Mouse (Mus musculus) cerebral cortex, adult 2 months (tissue): Measurements from ENCODE around the gene Cfdp1.

Experiments used
- WGBS: fragments of 180-500 bp; shearing (Covaris S2); methylation state at CpG from one replicate; pipeline ENCODE4 v1.1.7; 2018; 5-methylcytosine and 5-hydroxymethylcytosine counted together

Cfdp1 gene

GRCm38 (mm10) chr8:111793324-111793917 lies 60.7 kb downstream of the Cfdp1 start:
- whole genome bisulfite sequencing: 68% methylated on average over 3 of the region's 3 CpGs

DNA sequence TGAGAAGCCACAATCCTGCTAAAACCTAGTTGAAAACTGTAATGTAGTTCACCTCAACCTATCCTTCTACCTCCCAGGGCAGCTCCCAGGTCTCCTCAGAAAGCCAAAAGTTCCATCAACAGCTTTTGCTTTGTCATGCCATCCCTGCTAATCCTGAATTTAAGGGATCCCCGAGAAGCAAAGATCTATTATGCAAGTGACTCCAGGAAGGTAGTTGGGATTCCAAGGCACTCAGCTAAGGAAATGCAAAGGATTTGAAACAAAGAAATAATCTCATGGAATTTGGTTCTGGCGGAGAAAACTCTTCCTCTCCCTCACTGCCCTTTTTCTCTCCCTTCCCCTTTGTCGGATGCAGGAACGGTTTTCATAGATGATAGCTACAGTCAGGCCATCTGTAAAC lies 64.9 kb downstream of the Cfdp1 start:
- WGBS: 82% methylated on average over 4 of the region's 4 CpGs

GRCm38 (mm10) chr8:111788497-111788896 lies 65.6 kb downstream of the Cfdp1 start:
- WGBS: 90% methylated on average over 3 of the region's 3 CpGs

GRCm38 (mm10) chr8:111788085-111788484 lies 66.0 kb downstream of the Cfdp1 start:
- 79% methylated on average over 5 of the region's 5 CpGs for WGBS

- 51% methylated on average over 4 of the region's 4 CpGs for WGBS
Measured at GRCm38 (mm10) chr8:111787683-111788082, 66.4 kb downstream of the Cfdp1 start.

DNA sequence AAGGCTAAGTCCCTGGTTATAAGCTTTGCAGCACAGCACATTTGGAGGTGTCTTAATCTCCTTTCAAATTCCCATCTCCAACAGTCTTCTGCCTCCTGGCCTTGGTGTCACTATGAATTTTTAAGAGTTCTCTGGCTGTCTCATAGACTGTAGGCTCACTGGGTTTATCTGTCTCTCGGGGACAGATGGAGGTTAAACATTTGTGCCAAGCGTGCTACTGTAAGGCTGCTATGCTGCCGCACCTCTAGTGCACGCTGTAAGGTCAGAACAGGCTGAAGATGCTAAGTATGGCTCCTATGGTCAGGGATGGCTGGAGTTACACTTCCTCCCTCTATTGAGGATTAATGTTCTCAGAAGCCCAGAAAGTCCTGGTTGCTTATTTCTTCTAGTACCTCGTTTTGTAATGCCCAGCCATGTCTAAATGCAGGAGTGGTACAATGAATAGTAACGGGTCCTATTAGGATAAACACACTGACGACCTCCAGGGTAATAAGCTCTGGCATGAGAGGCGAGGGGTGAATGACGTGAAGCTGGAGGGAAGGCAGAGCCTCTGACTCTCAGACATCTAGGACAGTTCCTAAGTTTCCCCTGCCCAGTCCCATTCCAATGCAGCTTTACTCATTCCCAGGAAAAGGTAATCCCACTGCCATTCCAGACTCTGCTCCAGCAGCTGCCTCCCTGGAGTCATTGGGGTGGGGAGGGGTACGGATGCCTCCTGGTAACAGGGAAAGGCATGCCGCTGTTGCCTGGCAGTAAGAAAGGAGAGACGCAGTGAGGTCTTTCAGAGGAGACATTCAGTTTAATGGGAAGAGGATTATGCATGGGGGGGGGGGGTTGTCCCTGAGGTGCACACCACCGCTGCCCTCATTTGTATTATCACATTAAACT lies 67.1 kb downstream of the Cfdp1 start:
- WGBS: 72% methylated on average over 13 of the region's 13 CpGs

DNA sequence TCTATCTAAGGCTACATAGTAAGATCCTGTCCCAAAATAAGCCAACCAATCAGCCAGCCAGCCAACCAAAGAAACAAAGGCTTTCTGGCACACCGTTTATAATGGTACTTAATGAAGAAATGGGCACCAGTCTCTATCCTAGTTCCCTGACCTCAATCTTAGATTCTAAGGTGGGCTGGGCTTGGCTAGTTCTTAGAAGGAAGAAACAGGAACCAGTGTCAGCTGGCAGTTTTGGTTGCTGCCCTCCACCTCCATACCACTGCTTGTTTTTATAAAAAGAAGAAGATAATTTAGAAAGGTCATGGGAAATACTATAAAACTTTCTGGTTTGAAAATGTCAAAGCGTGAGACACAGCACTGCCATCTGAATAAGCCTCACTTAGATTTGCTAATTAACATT lies 68.0 kb downstream of the Cfdp1 start:
- 74% methylated on average over 2 of the region's 2 CpGs for WGBS

- WGBS: 80% methylated on average over 9 of the region's 9 CpGs
Measured at GRCm38 (mm10) chr8:111782671-111783394, 71.3 kb downstream of the Cfdp1 start.

DNA sequence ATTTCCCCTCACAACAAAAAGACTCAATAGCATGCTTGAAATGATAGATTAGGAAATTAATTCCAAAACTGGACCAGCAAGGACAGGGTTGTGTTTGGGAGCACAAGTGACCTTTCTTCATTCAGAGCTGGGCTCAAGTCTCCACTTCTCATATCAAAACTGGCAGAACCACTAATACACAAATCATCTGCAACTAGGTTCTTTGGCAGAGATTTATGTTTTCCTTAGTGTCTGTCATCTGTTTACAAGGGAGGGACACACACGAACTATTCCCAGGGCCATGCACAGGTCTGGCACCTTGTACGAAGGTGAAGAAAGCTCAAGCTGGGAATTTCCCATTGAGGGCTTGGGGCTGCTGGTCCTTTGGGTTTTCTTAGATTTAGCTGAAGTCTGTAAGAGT lies 71.9 kb downstream of the Cfdp1 start:
- 87% methylated on average over 2 of the region's 2 CpGs for WGBS

- 95% methylated on average over 10 of the region's 10 CpGs for WGBS
Measured at GRCm38 (mm10) chr8:111780697-111781424, 73.2 kb downstream of the Cfdp1 start.

DNA sequence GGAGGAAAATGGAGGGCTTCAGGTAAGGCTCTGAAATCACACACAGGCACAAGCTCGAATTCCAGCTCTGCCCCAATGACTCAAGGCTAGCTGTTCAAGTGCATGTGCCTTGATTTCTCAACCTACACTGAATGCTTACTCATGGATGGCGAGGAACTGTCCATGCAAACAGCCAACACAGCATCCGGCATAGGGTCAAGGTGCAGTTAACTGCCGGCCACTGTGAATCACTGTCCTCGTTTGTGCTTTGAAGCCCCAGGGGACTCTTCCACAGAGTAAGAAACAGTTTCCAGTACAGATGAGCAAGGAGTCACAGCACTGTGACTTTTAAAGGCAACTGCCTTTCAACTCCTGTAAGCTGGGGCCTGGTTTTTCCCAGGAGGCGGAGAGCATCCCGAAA lies 74.4 kb downstream of the Cfdp1 start:
- WGBS: 89% methylated on average over 7 of the region's 7 CpGs

DNA sequence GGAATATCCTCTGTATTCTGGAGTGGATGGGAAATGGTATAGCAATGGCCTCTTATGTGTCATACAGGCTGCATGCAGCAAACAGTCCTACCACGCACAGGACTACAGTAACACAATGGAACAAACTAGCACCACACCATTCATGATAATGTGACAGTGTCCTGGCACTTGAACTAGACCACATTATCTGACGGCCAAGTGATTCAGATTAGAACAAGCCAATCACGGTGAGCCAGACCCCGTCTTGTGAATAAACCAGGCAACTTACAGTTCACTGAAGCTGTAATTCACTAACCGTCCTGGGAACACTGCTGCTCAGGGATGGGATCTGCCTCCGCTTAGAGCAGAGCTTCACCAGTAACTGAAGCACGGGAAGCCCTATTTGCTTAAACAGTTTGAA lies 75.3 kb downstream of the Cfdp1 start:
- WGBS: 73% methylated on average over 7 of the region's 7 CpGs

- WGBS: 93% methylated on average over 4 of the region's 4 CpGs
Measured at GRCm38 (mm10) chr8:111776492-111776891, 77.6 kb downstream of the Cfdp1 start.

DNA sequence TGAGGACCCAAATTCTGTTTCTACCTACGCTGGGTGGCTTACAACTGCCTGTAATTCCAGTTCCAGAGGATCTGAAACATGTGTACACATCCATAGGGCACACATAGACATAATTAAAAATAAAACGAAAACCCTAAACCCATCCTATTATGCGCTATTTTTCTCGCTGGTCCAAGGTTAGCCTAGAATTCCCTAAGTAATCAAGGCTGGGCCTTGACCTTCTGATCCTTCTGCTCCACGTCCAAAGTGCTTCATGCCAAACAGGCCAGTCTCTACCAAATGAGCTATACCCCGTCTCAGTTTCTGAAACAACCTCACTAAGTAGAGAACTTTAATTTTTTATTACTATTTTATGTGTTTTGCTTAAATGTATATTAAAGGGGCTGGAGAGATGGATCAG lies 78.3 kb downstream of the Cfdp1 start:
- WGBS: 97% methylated on average over 6 of the region's 6 CpGs

GRCm38 (mm10) chr8:111773476-111773875 lies 80.6 kb downstream of the Cfdp1 start:
- WGBS: 95% methylated on average over 5 of the region's 5 CpGs

DNA sequence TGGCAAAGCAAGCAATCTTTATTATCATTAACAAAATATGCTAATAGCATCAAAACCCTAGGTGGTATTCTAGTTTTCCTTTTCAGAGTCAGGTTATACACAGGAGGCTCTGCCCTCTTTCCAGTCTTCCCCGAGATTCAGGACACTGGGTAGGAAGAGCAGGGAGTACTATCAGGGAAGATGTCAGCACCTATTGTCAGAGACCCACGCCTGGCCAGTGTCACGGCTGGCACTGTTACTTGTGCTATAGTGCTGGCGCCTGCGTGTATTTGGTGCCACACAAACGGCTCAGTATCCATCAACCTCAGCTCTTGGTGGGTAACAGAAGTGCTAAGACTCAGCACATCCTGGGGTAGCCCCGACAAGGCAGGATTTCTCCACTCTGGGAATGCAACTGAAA lies 81.0 kb downstream of the Cfdp1 start:
- 92% methylated on average over 7 of the region's 7 CpGs for WGBS

DNA sequence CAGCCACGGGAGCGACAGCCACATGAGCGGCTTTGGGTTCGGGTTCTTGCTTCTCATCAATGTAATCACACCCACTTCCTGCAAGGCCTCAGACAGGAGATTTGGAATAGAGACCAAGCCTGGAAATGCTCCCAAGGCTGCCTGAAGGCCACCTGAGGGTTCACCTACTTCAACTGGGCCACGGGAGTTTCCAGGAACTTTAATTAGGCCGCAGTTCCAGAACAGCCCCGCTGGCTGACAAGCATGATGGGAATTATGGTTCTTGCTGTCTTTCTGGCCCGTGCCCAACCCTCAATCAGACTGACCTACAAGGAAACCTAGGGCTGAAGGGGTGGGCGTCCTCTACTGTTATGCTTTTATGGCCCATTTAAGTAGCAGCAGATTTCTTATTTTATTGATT lies 82.0 kb downstream of the Cfdp1 start:
- WGBS: 93% methylated on average over 9 of the region's 9 CpGs

DNA sequence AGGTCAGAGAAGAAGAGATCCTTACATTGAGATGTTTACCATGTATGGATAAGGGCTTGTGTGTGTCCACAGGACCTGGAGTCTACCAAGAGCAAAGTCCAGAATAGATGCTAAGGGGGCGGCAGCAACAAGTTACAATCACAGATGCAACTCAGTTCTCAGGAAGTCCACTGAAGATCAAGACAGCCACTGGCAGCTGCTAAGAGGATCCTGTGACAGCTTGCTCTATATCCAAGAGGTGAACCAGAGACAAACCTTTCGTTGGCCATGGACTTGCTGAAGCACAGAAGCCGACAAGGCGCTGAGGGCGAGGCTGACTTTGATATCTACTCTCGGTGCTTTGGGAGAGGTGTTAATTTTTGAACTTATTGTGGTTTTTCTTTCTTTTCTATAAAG lies 82.5 kb downstream of the Cfdp1 start:
- WGBS: 95% methylated on average over 6 of the region's 6 CpGs

DNA sequence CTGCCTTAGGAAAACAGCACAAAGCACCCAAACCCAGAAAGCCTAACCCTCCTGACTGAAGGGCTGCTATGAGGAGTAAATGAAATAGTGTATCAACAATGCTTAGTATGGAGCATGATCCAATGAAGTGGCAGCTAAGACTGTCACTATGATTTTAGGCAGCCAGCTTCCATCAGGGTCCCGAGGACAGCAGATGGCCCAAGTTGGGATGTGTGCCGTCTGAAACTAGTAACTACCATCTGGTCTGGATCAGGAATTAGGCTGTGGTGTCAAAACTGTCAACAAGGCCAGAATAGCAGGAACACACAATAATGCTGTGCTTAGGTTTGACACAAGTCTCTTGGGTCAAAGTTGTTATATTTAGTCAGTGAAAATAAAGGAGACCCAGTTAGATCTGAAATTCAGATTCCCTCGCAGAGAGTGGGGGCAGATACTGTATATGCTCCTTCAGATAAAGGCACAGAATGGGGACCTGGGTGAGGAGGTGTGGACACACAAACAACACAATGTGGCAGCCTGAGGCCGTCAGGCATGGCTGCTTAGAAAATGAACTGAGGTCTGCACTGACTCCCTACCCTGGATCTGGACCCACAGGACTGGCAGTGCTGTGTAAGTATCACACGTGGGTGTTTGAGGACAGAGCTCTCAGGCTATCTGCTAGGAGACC lies 83.0 kb downstream of the Cfdp1 start:
- WGBS: 73% methylated on average over 5 of the region's 5 CpGs

GRCm38 (mm10) chr8:111769764-111770428 lies 84.2 kb downstream of the Cfdp1 start:
- 62% methylated on average over 12 of the region's 12 CpGs for WGBS

DNA sequence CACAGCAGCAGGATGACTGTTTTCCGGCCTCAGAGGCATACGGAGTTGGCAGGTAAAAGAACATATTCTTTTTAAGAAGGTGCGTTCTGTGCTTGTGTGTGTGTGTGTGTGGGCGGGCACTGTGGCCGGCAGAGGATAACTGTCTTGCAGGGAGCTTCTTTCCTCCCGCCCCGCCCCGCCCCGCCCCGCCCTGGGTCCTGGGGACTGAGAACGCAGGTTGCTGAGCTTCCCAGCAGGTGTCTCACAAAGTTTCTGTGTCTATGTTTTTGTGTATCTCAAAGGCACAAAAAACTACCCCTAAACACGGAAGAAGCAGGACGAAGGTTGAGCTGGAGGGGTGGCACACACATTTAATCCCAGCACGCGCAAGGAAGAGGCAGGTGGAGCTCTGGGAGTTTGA lies 84.8 kb downstream of the Cfdp1 start:
- 78% methylated on average over 15 of the region's 15 CpGs for WGBS
